Mouse (Mus musculus): ENCODE measurements at regions not wholly inside any gene's neighbourhood (a gene's known extent, or its start where the extent isn't known, plus 50 kb on each side); places are given as distances from the start of the nearest gene placed in this dataset.

DNA sequence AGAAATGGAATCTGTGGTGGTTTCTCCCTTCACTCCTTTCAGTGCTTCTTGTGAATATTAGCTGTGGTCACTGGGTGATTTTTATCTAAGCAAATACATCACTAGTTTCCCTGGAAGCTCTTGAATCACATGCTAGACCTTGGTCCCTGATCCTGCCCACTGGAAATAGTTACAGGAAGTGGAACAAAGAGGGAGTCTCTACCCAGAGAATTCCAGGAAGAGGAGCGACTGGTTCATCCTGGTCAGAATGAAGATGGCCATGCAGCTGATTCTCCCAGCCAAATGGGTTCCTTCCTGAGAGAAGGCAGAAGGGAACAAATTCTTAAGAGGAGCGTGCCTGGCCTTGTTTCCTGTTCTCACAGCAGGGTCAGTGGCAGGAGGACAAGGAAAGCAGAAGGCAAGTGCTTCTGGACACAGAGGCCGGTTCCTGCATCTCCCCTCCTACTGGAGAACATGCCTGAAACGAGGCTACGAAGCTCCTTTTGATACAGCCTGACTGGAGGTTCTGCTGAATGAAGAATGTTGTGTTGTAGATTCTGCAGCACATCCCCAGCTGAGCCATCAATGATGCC, 264.8 kb upstream of the Sdk2 start:
- no peak for DNase-seq (ENCODE audit: extremely low read depth, low read depth)

DNA sequence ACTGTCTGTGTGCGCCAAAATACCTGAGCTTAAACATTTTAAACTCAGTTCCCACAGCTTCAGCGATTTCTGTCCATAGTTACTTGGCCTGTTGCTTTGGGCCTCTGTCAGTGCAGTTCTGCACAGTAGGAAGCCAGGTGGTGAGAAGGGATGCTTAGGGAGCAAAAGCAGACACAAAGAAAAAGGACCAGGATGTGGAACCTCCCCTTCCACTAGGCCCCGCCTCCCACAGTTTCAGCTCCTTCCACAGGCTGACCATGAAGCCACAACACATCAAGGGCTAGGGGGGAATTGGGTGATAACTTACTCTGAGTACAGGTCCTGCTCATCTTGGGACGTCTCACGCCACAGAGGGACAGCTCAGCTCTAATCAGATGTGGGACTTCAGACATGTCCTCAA, 263.5 kb upstream of the Sdk2 start:
- DNase-seq (ENCODE audit: extremely low read depth, low read depth): no peak

DNA sequence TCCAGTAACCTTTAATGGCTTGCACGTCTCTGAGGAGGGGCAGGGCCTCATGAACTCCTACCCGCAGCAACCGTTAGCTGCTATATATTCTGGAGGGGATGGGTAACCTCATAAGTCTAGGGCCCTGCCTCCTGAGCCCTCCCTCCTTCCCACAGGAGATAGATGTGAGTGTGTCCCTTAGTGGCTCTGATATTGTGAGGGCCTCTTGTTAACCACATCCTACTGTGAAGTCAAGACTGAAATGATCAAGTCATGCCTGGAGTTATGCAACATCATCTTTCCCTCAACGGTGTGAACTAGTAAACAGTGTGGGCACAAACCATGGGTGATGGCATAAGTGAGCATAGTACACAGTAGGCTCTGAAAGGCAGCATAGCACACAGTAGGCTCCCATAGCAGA, 255.8 kb upstream of the Sdk2 start:
- no peak for DNase-seq (ENCODE audit: extremely low read depth, low read depth)

DNA sequence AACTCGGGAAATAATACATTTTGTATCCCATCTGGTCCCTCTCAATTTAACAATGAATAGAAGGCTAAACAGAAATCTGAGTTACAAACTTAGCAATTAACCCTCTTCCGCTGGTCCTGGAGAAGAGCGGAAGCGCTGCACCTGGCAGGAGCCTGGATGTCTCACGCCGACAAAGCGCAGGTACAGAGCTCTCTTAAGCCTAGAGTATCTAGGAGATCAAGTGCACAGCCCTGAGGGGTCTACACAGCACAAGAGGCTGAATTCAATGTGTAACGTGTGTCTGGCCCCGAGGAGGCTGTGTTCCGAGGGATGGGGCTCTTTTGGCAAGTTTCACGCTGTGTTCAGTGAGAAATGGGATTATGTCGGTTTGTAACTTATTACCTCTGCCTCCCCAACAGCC, 255.1 kb upstream of the Sdk2 start:
- DNase-seq (ENCODE audit: extremely low read depth, low read depth): no peak

DNA sequence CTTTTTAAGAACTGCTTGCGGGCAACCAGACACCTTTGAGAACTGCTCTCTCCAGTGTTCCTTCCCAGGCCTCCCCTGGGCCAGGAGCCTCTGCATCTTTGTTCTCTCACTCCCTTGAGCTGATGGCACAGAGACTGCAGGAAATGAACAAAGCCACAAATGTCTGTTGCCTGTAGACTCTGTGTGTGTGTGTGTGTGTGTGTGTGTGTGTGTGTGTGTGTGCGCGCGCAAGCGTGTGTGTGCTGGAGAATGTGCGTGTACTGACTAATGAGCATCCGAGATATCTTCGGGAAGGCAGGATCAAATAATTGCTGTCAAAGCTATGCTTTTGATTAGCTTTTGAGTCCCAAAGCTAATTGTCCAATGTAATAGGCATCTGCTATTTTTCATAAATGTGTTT, 254.7 kb upstream of the Sdk2 start:
- DNase-seq (ENCODE audit: extremely low read depth, low read depth): no peak

DNA sequence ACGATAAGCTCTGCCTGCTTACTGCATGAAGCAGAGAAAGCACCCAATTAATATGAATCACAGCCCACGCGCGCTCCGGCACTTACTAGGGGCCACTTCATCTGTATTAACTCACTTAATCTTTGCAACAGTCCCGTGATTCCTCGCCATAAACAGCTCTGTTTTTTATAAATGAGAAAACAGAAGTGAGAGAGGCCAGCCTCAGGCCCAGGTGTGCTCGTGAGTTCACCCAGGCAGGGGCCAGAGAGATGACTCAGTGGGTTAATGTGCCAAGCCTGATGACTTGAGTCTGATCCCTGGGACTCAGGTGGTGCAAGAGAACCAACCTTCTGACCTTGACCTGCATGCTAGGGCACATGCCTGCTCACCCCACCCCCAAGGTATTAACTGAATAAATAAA, 248.4 kb upstream of the Sdk2 start:
- DNase-seq (ENCODE audit: extremely low read depth, low read depth): no peak

DNA sequence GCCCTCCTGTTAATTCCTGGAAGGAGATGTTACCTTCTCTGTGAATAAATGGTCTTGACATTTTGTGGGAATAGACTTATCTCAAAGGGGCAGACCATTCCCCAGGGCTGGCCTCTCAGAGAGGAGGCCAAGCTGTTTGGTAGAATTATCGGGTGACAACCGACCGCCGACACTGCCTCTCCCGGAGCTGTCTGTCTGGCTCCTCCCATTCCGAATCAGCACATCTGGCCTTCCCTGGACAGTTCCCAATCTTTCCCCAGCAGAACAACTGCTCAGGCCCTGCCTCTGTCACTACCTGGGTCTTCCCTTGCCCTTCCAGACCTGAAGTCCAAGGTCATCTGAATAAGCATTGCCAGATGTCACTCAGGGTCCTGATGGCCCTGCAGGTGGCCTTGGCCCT, 246.8 kb upstream of the Sdk2 start:
- no peak for DNase-seq (ENCODE audit: extremely low read depth, low read depth)

DNA sequence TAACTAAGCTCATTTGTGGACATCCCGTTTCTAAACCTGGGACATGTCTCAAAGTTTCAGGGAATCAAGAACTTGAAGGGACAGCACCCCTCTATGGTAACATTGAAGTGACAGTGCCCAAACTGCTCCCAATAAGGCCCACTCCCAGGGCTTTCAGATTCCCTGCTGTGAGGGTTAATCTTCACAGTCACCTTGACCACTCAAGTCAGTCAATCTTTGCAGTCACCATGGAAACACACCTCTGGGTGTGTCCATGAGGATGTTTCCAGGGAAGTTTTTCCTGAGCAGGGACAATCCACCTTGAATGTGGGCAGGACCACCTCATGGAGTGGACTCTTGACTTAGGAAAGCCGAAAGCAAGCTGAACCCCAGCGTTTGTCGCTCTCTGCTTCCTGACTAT, 244.8 kb upstream of the Sdk2 start:
- DNase-seq (ENCODE audit: extremely low read depth, low read depth): no peak

DNA sequence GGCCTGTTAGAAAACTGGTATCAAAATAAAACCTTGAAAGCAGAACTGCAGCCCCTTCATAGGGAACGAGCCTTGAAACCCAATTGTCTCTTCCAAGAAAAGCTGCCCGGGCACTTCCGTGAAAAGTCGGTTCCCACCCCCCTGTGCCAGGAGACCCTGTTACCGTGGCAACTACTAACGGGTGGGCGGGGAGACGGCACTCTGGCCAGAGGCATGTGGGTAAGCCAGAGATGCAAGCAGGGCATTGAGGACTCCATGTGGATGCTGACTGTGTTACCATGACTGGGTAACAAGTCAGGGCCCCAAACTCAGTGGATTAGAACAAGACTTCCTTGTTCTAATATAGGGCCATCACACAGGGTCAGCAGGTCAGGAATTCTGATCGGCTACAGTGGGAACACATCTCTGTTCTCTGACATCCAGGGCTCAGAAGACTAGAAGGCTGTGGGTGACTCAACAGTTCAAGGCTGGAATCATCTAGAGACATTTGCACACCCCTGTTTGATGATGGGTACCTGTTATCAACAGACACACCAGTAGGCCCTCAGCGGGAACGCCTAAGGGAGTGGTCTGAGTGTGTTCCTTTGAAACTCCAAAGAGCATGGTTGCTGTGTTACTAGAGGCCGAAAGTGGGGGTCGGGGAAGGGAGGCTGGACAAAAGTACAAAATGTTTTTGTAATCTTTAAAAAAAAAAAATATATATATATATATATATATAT, 236.9 kb upstream of the Sdk2 start:
- no peak for DNase-seq (ENCODE audit: extremely low read depth, low read depth)

DNA sequence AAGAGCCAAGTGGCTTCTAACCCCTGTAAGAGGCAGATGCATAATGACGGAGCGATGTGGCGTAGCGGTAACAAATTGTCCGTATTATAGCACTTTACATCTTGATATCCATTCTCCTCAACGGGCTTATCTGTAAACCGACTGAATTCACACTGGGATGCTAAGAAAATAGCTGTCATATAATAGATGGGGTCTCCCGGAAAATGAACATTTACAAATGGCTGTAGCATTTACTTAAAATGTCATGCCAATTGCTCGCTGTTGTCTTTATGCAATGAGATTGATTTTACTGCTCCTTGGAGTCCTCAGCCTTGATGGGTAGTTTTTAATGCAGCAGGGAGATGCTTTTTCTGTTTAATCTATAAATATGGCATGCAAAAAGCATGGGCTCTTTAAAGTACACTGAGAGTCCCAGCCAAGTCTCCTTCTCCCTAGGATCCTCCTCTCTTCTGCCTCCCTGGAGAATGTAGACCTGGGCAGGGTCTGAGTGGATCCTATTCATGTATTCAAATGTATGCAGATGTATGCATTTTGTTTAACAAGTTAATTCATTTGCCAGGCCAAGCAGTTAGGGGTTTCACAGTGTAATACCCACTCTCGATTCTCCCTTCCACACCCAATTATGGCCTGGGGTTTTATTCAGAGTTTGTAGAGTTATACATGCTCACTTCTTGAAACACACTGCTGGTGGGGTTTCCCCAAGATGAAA, 233.9 kb upstream of the Sdk2 start:
- no peak for DNase-seq (ENCODE audit: extremely low read depth, low read depth)

DNA sequence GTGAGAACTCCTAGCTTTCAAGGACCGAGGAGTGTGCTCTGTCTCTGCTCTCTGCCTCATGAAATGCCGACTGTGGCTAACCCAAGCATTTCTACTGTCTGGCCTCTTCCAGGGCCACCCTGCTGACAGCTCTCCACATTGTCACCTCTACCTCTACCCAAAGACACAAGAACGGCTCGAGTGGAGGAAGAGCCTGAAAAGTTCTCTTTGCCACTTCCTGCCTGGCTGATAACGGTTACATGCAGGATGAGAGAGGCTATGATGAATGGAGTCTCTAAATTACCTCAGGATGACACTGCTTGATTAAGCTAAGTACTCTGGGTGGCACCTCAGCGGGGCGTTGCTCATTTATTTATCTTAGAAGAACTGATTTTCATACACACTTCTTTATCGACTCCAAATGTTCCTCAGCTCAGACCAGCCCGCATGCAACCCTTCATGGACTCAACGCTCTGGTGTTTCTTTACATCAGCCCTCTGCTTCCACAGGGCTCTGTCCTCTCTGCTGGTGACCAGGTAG, 230.0 kb upstream of the Sdk2 start:
- no peak for DNase-seq (ENCODE audit: extremely low read depth, low read depth)

DNA sequence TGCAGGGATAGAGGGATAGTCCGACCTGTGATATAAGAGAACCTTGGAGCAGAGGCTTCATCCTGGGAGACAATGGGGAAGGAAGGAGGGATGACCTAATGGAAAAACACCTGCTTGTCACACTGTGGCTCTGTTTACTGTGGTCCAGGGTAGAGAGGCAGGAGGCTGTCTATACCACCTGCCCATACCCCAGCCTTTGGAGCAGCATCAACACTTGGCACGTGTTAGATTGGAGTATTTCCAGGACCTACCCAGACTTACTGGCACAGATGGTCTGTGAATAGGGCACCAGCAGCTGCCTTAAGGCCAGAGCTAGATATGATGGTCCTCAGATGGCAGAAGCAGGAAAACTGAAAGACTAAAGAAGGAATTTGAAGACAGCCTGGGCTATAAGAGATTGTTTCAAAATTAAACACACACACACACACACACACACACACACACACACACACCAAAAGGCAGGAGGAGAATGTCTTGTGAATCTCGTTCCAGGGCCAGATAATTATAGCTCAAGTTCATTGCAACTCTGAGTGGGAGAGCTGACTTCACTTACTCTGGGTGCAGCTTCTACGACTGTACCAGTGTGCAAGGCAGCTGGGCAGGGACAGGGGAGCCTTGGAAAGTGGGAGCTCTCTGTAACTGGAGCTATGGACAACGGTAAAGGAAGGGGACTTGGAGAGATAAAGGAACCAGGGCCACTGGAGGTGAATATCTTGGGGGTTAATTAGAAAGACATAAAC, 227.8 kb upstream of the Sdk2 start:
- no peak for DNase-seq (ENCODE audit: extremely low read depth, low read depth)

DNA sequence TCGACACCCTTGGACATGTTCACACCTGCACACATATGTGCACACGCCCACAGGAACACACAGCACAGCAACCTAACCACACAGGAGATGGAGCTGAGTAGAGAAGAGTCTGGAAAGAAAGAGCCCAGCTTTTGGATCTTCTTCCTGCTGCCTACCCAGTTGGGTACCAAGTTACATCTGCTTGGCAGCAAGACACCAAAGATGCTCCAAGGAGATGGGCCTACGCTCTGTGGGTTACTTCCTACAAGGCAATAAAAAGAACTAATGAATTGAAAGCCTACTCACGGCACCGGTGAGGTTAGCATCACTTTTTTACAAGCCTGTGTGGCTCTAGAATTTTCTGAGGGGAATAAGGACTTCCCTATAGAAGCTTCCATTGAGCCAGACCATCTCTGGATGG, 224.4 kb upstream of the Sdk2 start:
- no peak for DNase-seq (ENCODE audit: extremely low read depth, low read depth)

DNA sequence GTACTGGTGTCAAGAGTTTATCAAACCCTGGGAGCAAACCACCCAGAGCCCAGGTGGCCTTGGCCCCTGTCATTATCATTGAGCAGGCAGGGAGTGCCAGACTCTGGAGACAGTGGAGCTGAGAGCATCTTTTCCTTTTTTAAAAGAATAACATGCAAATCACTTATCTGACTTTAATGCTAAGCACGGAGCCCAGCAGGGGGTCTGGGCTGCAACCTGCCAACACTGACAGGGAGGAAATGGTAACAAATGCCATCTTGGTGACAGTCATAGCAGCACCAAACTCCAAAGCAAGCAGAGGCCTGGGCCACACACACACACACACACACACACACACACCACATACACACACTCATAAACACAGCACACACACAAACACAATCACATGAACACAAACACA, 223.1 kb upstream of the Sdk2 start:
- no peak for DNase-seq (ENCODE audit: extremely low read depth, low read depth)

DNA sequence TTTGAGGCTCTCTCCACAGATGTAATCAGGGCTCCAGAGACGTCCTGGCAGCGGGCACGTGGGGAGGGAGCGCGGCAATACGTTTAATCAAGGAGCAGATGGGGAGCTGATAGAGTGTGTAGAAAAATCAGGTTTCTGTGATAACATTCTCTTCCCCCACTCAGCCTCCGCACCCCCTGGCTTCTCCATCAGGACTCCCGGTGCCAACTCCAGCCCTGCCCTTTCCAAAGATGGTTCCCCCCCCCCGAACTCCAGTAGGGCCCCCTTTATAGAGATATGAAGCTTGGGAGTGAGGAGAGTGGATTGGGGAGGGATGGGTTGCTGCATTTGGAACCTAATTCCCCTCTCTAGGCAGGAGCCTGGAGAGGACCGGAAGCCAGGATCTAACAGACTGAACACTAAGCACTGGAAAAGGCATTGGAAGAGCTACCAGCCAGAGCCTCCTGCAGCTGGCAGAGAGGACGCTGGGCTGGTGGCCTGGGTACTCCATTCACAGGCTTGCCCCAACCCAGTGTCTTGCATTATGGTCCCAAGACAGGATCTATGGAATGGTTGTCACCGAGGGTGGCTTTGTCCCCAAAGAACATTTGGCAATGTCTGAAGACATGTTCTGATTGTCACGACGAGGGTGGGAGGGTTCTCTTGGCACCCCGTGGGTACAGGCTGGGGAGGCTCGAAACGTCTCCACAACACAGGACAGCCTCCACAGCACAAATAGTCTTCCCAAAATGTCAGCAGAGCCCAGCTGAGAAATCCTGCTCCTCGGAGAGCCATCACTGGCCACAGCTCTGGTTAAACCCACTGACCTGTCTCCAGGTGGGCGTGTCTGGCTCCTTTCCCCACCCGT, 218.2 kb upstream of the Sdk2 start:
- DNase-seq (ENCODE audit: extremely low read depth, low read depth): no peak

DNA sequence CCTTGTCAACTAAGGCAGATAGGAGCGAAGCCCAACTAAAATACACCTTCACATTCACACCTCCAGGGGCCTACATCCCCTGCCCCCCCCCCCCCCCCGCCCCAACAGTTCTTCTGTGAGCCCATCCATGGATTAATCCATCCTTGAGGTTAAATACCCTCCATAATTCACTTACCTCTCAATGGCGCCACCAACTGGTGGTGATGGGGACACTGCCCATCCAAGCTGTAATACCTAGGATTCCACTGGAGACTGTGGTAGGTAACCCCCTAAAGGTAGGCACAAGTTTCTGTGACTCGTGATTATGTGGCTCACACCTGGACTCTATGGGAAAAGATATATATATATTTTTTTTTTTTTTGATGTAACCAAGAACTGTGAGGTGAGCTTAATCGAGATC, 216.4 kb upstream of the Sdk2 start:
- no peak for DNase-seq (ENCODE audit: extremely low read depth, low read depth)

DNA sequence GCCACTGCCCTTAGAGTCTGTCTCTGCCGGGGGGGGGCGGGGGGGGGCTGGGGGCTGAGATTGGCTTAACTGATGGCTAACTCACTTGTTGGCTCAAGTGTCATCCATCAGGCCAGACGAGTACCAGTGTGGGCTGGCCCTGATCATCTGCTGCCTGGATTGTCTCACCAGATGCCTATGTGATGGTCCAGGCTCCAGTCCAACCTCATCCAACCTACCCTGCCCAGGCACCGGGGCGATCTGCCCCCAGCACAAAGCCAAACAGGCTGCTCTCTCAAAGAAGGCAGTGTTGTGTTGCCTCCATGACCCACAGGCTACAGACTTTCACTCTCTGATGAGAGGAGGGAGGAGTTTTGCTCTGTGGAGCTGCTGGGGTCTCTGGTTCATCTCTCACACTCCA, 215.7 kb upstream of the Sdk2 start:
- no peak for DNase-seq (ENCODE audit: extremely low read depth, low read depth)

DNA sequence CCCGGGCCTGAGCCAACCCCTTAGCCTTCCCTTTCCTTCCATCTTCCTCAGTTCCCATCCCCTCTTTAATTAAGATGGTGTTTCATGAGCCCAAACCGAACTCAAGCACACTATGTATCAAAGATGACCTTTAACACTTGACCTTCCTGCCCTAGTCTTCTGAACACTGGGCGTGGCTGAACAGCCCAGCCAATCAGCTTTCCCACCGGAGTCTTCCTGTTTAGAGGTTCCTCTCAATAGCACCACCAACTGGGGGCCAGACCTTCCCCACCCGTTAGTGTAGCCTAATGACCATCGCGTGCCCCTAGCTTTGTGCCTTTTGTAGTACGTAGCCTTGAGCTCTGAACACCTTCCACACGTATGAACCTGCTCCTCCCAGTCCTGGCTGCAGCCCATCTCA, 215.0 kb upstream of the Sdk2 start:
- DNase-seq (ENCODE audit: extremely low read depth, low read depth): no peak

DNA sequence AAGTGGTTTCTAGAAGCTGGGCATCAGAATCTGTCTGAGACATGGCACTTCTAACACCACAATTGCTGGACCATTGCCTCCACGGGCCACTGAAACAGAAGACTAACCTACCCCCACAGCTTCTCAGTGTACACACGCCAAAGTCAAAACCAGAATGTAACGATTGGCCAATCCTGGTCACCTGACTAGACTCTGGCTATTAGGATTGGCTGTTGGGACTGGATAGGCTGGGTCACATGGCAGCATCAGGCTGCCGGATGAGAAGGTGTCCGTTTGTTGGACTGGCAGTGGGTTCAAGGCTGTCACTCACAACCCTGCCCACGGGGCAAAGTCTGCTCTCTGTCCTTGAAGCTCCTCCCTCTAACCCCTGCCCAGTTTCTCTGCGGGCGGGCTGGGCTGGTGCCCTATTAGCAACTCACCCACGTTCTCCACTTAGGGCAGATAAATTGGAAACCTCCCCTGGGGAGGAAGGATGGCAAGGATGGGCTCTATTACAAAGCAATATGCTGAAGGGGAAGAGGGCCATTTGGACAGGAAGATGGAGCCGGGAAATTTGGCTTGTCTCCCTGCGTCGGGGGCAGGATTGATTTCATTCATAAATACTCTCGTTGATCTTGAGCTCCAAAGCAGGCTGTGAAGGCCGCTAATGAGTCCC, 214.3 kb upstream of the Sdk2 start:
- DNase-seq (ENCODE audit: extremely low read depth, low read depth): no peak

DNA sequence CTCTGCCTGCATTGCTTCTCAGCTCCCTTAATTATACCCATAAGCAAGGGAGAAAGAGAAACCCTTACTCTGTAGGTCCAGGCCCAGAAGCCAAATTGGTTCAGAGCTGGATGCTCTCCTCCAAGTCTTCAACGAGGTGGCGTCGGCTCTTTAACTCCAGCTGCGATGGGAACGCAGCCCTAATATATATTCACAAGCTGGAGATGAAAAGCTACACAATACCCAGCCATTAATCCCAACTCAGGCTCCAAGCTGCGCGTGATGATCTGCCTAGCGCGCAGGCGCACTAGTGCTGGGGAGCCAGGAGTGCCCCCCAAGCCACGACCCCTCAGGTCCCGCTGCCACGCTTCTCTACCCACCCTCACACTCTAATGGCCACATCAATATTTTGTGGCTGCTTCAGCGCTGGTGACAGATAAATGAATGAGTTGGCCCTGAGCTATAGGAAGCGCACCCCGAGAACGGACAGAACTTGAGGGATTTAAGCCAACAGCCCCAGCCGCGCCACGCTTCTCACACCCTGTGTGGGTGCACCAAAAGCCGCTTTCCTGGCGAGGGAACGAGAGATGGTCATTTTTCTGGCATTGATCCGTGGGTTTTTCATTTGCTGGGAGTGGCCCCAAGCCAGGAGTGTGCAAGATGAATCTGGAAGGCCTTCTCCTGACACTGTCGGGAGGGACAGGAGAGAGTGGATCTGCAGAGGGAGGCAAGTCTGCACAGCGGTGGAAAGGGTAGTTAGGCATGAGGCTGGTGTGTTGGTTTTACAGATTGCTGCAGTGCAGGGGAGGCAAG, 210.9 kb upstream of the Sdk2 start:
- no peak for DNase-seq (ENCODE audit: extremely low read depth, low read depth)

Data from MEL-GATA-1-ER (cell line).